Mouse (Mus musculus): ENCODE measurements around the gene Tspan33.

DNA sequence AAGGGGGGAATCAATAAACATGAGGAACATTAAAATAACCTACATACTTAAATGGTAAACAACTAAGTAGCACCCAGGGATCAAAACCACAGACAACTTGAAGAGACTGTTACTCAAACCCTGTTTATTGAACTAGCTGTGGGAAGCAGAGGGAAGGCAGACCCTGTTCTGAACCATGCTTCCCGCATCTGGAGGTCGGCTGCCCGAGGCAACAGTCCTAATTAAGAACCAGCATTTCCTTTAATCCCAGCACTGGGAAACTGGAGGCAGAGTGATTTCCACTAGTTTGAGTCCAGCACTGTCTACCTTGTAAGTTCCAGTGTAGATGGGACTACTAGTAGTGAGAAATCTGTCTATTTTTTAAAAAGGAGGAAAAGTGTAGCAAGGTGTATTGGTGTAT, 17.3 kb downstream of the Tspan33 start:
- TF ChIP-seq EP300 (IDR thresholded peaks at IDR 0.05) (no peak), CTCF (IDR thresholded peaks at IDR 0.05) (no peak)

Data from lung, postnatal 0 days (tissue).